Mouse (Mus musculus) left cerebral cortex, postnatal 4 days (tissue): ENCODE measurements around the gene Klrb1c. TPM values are rescaled to one million over a fixed set of nuclear protein-coding genes. Genes with fewer than 3 reads are reported as not detected.
"Not testable (repeated sequence)": the region's sequence is repeated elsewhere in the genome, so short reads cannot be mapped to it uniquely, and the experiment has no call there.

Experiments
- DNase-seq: peaks from one replicate; pipeline ENCODE4 v3.0.0-alpha.2; 2022
- intact Hi-C: fragments of 180-260 bp; cut with DNase I; formaldehyde crosslinking; loops from one replicate; pipeline ENCODE4 v1.15.1; 2025
- total RNA-seq, 2 experiments: library from RNA; stranded (reverse); gene quantifications; 2 replicates each; pipeline ENCODE4 v1.2.3; 2021

Klrb1c gene
- total RNA-seq, 2 experiments from 2014 or later: not detected

GRCm38 (mm10) chr6:128798772-128799143 lies 9.7 kb upstream of the Klrb1c start:
- DNase-seq: peak; percentile 63
- intact Hi-C loops: loop anchor here (2.0 kb wide), 1 partner anchor 38 kb away; no protein-coding TSS in a partner anchor

- intact Hi-C loops: loop anchor here (2.0 kb wide), 1 partner anchor 37 kb away; no protein-coding TSS in a partner anchor
- DNase-seq: no peak
Measured at GRCm38 (mm10) chr6:128797936-128798771, 9.1 kb upstream of the Klrb1c start.

- intact Hi-C loops: no loop called here
- DNase-seq: no peak
Measured at GRCm38 (mm10) chr6:128797185-128797905, 8.3 kb upstream of the Klrb1c start.

- intact Hi-C loops: no loop called here
- no peak for DNase-seq
Measured at GRCm38 (mm10) chr6:128796321-128796955, 7.4 kb upstream of the Klrb1c start.

GRCm38 (mm10) chr6:128793734-128794133 lies 4.7 kb upstream of the Klrb1c start:
- intact Hi-C loops: no loop called here
- DNase-seq: no peak

GRCm38 (mm10) chr6:128790491-128790994 lies 1.5 kb upstream of the Klrb1c start:
- intact Hi-C loops: not testable (repeated sequence)

GRCm38 (mm10) chr6:128788517-128788916 lies 498 bp downstream of the Klrb1c start:
- intact Hi-C loops: no loop called here
- DNase-seq: no peak

More at GRCm38 (mm10) chr6:128790491-128790994, 1.5 kb upstream of the Klrb1c start:
- not testable (repeated sequence) for DNase-seq

- intact Hi-C loops, DNase-seq: not testable (repeated sequence)
Measured at GRCm38 (mm10) chr6:128786396-128786795, 2.6 kb downstream of the Klrb1c start.

GRCm38 (mm10) chr6:128769481-128770253 lies 19.3 kb downstream of the Klrb1c start:
- intact Hi-C loops: no loop called here
- no peak for DNase-seq

- intact Hi-C loops: no loop called here
- DNase-seq: no peak
Measured at GRCm38 (mm10) chr6:128768047-128768446, 21.0 kb downstream of the Klrb1c start.

- peak; percentile 55 for DNase-seq
- intact Hi-C loops: not testable (repeated sequence)
Measured at GRCm38 (mm10) chr6:128766486-128767254, 22.3 kb downstream of the Klrb1c start.

- no peak for DNase-seq
- intact Hi-C loops: loop anchor here (2.0 kb wide), 1 partner anchor 74 kb away; no protein-coding TSS in a partner anchor
Measured at GRCm38 (mm10) chr6:128765211-128765610, 23.8 kb downstream of the Klrb1c start.

GRCm38 (mm10) chr6:128764598-128764997 lies 24.4 kb downstream of the Klrb1c start:
- intact Hi-C loops: loop anchor here (2.0 kb wide), 1 partner anchor 74 kb away; no protein-coding TSS in a partner anchor
- no peak for DNase-seq

GRCm38 (mm10) chr6:128763736-128764523 lies 25.1 kb downstream of the Klrb1c start:
- intact Hi-C loops: loop anchor here (2.0 kb wide), 1 partner anchor 75 kb away; no protein-coding TSS in a partner anchor
- peak; percentile 93 for DNase-seq

- DNase-seq, intact Hi-C loops: not testable (repeated sequence)
Measured at GRCm38 (mm10) chr6:128762892-128763670, 25.9 kb downstream of the Klrb1c start.

GRCm38 (mm10) chr6:128761144-128761540 lies 27.9 kb downstream of the Klrb1c start:
- no peak for DNase-seq
- intact Hi-C loops: loop anchor here (2.0 kb wide), 1 partner anchor 38 kb away; no protein-coding TSS in a partner anchor

GRCm38 (mm10) chr6:128760416-128761143 lies 28.4 kb downstream of the Klrb1c start:
- intact Hi-C loops: loop anchor here (2.0 kb wide), 1 partner anchor 38 kb away; no protein-coding TSS in a partner anchor
- DNase-seq: peak; percentile 81
